Mouse (Mus musculus): ENCODE results near the gene Atxn7l1. TPM values are rescaled to one million over a fixed set of nuclear protein-coding genes. Genes with fewer than 3 reads are reported as not detected.

Atxn7l1 gene
- total RNA-seq, 1 experiment from 2014 or later = 53.1 TPM

- no peak for ATAC-seq (replicated peaks; ENCODE audit: insufficient number of reproducible peaks, low FRiP score, low TSS enrichment, poor library complexity, severe bottlenecking)
Measured at GRCm38 (mm10) chr12:33369555-33369954, 222.1 kb downstream of the Atxn7l1 start.

DNA sequence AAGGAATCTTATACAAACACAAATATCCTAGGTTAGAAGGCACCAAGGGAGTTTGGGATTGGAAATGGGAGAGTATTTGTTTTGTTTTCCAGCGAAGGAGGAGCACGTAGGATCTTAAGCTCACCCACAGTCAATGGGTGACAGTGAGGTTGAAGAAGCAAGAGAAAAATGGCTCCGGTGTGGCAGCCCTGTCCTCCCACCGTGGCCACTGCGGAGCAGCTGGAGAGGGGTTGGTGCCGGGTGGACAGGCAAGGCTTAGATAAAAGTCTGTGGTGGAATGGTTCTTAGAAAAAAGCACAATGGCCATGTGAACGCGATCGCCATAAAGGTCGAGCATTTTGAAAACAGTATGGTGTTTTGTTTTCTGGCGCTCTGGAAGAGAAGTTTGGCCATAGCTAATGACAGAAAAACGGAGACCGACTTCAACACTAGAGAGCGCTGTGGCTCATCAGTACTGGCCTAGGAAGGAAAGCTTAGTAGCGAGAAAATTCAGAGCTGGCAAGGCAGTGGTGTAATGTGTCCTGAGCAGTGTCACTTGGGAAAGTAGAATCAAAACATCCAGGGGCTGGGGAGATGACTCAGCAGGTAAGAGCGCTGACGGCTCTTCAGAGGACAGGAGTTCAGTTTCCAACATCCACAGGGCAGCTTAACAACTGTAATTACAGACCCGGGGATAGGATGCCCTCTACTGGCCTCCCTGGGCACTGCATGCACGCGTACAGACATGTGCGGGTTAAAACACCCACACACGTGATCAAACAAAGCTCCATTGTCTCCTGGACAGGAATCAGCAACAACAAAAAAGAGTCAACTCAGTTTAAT is 232.3 kb downstream of the Atxn7l1 start:
- ATAC-seq (replicated peaks; ENCODE audit: insufficient number of reproducible peaks, low FRiP score, low TSS enrichment, poor library complexity, severe bottlenecking) = peak; percentile 81

GRCm38 (mm10) chr12:33388842-33389241 is 241.3 kb downstream of the Atxn7l1 start:
- ATAC-seq (replicated peaks; ENCODE audit: insufficient number of reproducible peaks, low FRiP score, low TSS enrichment, poor library complexity, severe bottlenecking) = peak; percentile 78; the same call in 1 of the 2 replicates

- no peak for ATAC-seq (replicated peaks; ENCODE audit: insufficient number of reproducible peaks, low FRiP score, low TSS enrichment, poor library complexity, severe bottlenecking)
Measured at GRCm38 (mm10) chr12:33390844-33391560, 243.5 kb downstream of the Atxn7l1 start.

GRCm38 (mm10) chr12:33394804-33395623 is 247.5 kb downstream of the Atxn7l1 start, which contains the start of gene Efcab10:
Gene Efcab10 (plus strand): TSS chr12:33394854.
- no peak for ATAC-seq (replicated peaks; ENCODE audit: insufficient number of reproducible peaks, low FRiP score, low TSS enrichment, poor library complexity, severe bottlenecking)

DNA sequence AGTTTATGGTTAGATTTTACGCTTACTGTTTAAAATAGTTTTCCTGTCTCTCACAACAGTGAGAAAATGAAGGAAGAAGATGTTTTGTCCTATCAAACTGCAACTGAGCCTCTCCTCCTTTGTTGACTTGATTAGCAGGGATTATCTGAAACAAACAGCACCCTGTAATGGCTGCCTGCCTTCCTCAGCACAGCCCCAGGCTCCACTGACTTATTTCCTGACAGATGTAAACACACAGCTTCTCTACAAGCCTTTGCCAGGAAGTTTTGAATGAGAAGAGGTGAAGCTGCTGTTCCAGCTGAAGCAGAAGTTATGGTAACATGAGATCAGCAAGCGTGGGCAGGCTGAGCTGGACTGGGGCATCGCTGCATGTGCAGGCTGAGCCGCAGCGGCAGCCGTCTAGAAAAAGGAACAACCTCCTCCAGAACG is 255.8 kb downstream of the Atxn7l1 start:
- no peak for ATAC-seq (replicated peaks; ENCODE audit: insufficient number of reproducible peaks, low FRiP score, low TSS enrichment, poor library complexity, severe bottlenecking)

DNA sequence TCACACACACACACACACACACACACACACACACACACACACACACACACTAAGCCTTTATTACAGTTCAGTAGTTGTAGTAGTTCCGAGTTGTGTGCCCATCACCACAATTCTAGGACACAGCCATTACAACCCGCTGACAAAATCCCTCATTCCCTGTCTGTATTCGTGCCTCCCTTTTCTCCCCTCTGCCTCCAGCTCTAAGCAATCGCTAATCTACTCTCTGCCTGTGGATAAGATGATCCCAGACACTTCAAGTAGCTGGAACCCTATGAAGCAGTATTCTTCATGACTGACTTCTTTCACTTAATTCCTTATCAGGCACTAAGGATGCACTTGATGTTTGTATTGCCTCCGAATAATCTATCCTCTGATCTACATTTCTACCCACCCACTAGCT is 257.5 kb downstream of the Atxn7l1 start:
- no peak for ATAC-seq (replicated peaks; ENCODE audit: insufficient number of reproducible peaks, low FRiP score, low TSS enrichment, poor library complexity, severe bottlenecking)

GRCm38 (mm10) chr12:33405398-33406026 is 258.0 kb downstream of the Atxn7l1 start:
- ATAC-seq (replicated peaks; ENCODE audit: insufficient number of reproducible peaks, low FRiP score, low TSS enrichment, poor library complexity, severe bottlenecking) = no peak

DNA sequence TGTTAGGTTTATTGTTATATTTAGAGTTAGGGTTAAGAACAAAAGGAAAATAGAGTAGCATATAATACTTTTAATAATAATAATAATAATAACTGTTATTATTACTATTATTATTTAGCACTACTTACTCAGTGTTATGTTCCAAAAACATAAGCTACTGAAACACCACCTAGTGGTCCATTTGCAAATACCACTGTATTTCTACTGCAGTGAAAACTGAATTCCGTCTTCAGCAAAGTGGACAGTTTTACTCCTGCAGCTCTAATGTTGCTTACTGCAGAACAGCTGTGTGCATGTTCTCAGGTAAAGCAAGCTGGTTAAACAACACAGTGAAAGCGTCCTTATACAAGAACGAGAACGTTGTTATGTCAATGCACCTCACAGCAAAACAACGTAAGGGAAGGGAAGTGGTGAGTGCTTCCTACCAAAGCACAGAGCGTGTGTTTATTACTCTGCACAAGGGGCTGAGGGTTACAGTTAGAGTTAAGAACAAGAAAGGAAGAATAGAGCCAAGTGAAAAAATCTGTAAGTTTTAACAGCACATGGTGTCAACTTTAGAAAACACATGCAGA is 264.2 kb downstream of the Atxn7l1 start:
- 0 out of 2 replicates have a peak, but pooled peaks have one; percentile 31 for ATAC-seq (replicated peaks; ENCODE audit: insufficient number of reproducible peaks, low FRiP score, low TSS enrichment, poor library complexity, severe bottlenecking)

Other genes starting within 250 kb of the Atxn7l1 start
- 47.0 to 58.3 TPM (median 51.6 TPM) in 3 replicates for gene Sypl, start 193.8 kb upstream of the Atxn7l1 start, total RNA-seq (2017)
- gene Cdhr3, start 54.8 kb upstream of the Atxn7l1 start, total RNA-seq (2017) = 0.10 TPM in 1 of 3 replicates, not detected in the others
- not detected in 3 replicates for gene Efcab10, start 247.2 kb downstream of the Atxn7l1 start, total RNA-seq (2017)